Mouse (Mus musculus) layer of hippocampus, adult 18-20 months (tissue): ENCODE measurements at regions not wholly inside any gene's neighbourhood (a gene's known extent, or its start where the extent isn't known, plus 50 kb on each side); places are given as distances from the start of the nearest gene placed in this dataset.

ENCODE experiments used
- DNase-seq, 2 experiments: peaks; one replicate each; pipeline ENCODE4 v3.0.0; 2022; ENCODE audit warnings: low spot score in 2 of 2

- DNase-seq, result peak in 1 of 2 experiments; percentile 15
These were observed 51.8 kb downstream of the Gm9376 start for GRCm38 (mm10) chr14:118318524-118318923.

GRCm38 (mm10) chr14:118320101-118320500 lies 53.3 kb downstream of the Gm9376 start:
- DNase-seq, result no peak

- DNase-seq, result no peak
These were observed 54.3 kb downstream of the Gm9376 start for GRCm38 (mm10) chr14:118321083-118321482.

GRCm38 (mm10) chr14:118322003-118322821 lies 55.5 kb downstream of the Gm9376 start:
- DNase-seq, result no peak

- DNase-seq, result no peak
These were observed 56.1 kb downstream of the Gm9376 start for GRCm38 (mm10) chr14:118322865-118323264.

GRCm38 (mm10) chr14:118338071-118338470 lies 71.3 kb downstream of the Gm9376 start:
- DNase-seq, result no peak

GRCm38 (mm10) chr14:118362931-118363330 lies 96.2 kb downstream of the Gm9376 start:
- no peak for DNase-seq

- DNase-seq, result no peak
These were observed 96.6 kb downstream of the Gm9376 start for GRCm38 (mm10) chr14:118363391-118363821.

- no peak for DNase-seq
These were observed 99.8 kb downstream of the Gm9376 start for GRCm38 (mm10) chr14:118366522-118366921.

- DNase-seq, result no peak
These were observed 102.1 kb downstream of the Gm9376 start for GRCm38 (mm10) chr14:118368619-118369431.

- DNase-seq, result no peak
These were observed 104.6 kb downstream of the Gm9376 start for GRCm38 (mm10) chr14:118371336-118371735.

- no peak for DNase-seq
These were observed 108.2 kb downstream of the Gm9376 start for GRCm38 (mm10) chr14:118374819-118375520.

- no peak for DNase-seq
These were observed 108.9 kb downstream of the Gm9376 start for GRCm38 (mm10) chr14:118375641-118376040.

GRCm38 (mm10) chr14:118379624-118380023 lies 112.9 kb downstream of the Gm9376 start:
- DNase-seq, result no peak

GRCm38 (mm10) chr14:118385529-118385932 lies 118.8 kb downstream of the Gm9376 start:
- DNase-seq, result no peak

GRCm38 (mm10) chr14:118388061-118388460 lies 121.3 kb downstream of the Gm9376 start:
- no peak for DNase-seq

- no peak for DNase-seq
These were observed 124.0 kb downstream of the Gm9376 start for GRCm38 (mm10) chr14:118390790-118391189.

GRCm38 (mm10) chr14:118391561-118391960 lies 124.8 kb downstream of the Gm9376 start:
- DNase-seq, result no peak

GRCm38 (mm10) chr14:118393676-118394075 lies 126.9 kb downstream of the Gm9376 start:
- DNase-seq, result no peak

GRCm38 (mm10) chr14:118414275-118414674 lies 147.5 kb downstream of the Gm9376 start:
- no peak for DNase-seq

- DNase-seq, result no peak
These were observed 149.4 kb downstream of the Gm9376 start for GRCm38 (mm10) chr14:118416163-118416562.
